Mouse (Mus musculus) adrenal gland, adult (tissue): ENCODE data around the gene Nkpd1.

Source experiments
- DNase-seq, 2 experiments: peaks; one replicate each; pipeline ENCODE4 v3.0.0; 2022 to 2023; ENCODE audit warnings: low spot score in 1 of 2; ENCODE audit not compliant: inconsistent age in 2 of 2

Gene Nkpd1

DNA sequence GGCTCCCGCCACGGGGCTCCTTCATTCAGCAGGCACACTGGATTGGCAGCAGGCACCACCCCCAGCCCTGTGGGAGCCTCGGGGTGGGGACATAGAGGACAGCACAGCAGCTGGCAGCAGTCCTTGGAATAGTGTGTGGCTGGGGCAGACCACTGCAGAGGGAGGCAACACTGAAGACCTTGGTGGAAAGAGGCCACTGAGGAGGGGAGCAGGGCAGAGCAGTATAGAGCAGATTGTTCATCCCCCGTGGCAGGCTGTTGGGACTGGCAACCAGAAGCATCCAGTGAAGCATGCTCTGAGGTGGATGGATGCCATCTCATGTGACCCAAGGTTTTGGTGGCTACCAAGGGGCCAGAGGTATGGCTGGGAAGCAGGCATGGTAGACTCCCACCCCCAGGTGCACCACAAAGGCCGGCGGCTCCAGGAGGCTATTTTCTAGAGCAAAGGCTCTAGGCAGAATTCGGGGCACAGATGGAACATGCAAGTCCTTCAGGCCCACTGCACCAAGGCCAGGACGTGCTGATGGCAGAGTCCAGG lies 24.6 kb downstream of the Nkpd1 start:
- DNase-seq = peak; percentile 47 to 59

GRCm38 (mm10) chr7:19543584-19543983 lies 25.9 kb downstream of the Nkpd1 start:
- no peak for DNase-seq

DNA sequence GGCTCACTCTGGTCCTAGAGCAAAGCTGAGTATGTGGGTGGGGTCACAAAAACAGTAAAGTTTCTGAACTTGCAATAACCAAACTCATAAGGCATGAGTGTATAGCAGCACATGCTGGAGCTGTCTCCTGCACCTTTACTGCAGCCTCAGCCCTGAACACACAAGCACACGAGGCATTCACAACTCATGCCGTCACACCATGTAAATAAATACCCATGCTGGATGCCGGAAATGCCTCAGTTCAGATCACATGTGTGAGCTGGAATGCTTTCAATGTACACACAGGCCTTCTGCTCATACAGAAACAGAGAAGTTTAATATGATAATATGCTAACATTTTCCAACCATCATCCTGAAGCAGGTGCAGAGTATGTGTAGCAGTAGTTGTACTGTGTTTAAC lies 28.4 kb downstream of the Nkpd1 start:
- no peak for DNase-seq

DNA sequence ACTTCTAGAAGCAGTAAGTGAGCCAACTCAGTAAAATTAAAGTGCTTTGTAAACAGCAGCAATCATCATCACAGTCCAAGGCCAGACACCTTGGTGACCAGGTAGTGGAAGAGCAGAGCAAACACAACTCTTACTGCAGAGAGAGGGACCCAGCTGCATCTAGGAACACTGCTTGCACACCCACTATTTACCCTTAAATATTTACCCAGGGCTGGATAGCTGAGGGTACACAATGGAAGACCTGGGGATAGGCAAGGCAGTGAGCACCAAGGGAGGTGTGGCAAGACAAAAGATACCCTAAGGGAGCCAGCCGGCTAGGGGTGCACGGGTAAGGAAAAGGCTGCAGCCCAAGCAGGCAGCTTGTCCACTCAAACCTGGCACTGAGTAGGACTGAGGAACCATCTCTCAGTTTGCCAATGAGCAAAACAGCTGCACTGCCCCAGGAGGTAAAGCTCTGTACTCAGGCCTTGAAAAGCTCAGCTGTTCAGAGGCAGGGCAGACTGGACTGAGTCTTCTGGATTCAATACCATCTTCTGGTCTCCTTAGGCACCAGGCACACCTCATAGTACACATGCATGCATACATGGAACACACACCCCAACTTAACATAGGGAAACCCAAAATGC lies 29.8 kb downstream of the Nkpd1 start:
- no peak for DNase-seq

- no peak for DNase-seq
Observed at GRCm38 (mm10) chr7:19549394-19549793, 31.8 kb downstream of the Nkpd1 start.

GRCm38 (mm10) chr7:19551634-19552033 lies 34.0 kb downstream of the Nkpd1 start:
- no peak for DNase-seq

GRCm38 (mm10) chr7:19552443-19552842 lies 34.8 kb downstream of the Nkpd1 start:
- DNase-seq = no peak

DNA sequence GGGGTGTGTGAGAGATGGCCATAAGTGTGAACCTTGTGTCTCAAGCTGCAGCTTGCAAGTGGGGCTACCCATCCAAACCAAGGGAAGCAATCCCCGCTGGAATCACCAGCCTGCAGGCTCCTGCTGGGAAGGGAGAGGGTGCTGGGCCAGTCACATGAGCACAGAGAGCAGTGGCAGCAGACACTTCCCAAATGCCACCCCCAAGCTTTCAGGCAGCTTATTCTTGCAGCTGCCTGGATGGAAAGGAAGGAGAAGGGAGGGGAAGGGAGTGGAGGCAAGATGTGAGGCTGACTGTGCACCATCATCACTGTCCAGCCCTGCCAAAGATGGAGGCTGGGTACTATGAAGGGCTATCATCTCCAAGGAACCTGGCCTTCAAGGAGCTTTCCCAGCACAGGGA lies 36.5 kb downstream of the Nkpd1 start:
- DNase-seq = no peak

DNA sequence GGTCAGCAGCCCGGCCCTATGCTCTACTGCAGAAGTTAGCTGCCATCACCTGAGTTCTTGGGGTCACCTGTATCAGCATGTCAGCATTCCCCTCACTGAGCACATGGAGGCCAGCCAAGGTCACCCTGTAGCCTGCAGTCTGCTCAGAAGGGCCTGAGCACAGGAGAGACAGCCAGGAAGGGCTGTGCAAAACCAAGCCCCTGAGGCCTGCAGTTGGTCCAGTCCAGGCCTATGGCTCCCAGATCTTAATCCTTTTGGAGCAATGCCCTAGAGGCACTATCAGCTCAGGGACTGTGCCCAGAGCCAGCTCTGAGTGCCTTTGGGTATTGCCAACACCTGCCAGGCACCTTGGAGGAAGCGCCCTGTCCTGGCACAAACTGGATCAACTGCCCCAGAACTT lies 39.4 kb downstream of the Nkpd1 start:
- DNase-seq = no peak

- no peak for DNase-seq
Observed at GRCm38 (mm10) chr7:19557982-19558900, 40.6 kb downstream of the Nkpd1 start.

GRCm38 (mm10) chr7:19558965-19559364 lies 41.3 kb downstream of the Nkpd1 start:
- no peak for DNase-seq

DNA sequence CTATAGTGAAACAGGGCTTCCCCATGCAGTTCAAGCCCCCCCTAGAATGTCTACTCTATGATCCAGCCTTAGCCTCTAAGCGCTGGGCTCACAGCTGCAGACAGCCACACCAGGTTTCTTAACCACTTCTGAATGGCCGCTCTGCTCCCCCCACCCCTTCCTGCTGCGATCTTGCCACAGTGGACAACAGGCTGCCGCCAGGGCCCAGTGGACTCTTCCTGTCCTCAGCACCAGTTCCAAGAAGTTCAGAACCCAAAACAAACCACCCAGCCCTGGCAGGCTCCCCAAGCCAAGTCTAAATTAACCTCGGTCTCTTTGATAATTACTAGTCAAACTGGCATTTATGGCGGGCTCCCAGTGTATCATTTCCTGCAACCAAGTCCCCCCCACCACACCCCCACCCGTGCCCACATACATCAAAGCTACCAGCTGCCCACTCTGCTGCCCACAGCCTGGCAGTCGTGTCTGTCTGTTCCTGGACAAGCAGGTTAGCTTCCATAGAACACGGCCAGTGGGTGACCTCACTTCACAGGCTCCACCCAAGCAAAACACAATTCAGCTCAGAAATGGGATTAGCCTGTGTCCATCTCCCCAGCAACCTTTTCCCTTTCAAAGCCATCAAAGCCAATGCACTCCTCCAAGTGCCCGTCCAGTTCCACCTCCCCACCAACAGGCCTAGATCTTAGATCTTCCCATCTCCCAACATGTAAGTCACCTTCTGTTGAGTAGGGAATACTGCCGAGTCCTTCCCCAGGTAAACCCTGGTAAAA lies 43.0 kb downstream of the Nkpd1 start:
- DNase-seq = peak in 1 of 2 experiments; percentile 60

DNA sequence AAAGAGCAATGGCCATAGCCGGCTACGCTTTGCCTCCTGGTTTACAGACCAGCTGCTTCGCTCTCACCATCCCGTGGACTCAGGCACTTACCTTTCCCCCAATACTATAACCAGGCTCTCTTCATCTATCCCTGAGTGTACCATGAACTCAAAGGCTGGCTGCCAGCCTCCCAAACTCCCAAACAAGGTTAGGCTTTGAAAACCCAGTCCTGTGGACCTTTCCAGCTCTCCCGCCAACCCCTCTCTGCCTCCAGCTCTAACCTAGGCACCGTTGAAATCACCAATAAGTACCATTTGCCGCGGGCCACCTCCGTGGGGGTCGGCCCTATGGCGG lies 43.8 kb downstream of the Nkpd1 start:
- no peak for DNase-seq

DNA sequence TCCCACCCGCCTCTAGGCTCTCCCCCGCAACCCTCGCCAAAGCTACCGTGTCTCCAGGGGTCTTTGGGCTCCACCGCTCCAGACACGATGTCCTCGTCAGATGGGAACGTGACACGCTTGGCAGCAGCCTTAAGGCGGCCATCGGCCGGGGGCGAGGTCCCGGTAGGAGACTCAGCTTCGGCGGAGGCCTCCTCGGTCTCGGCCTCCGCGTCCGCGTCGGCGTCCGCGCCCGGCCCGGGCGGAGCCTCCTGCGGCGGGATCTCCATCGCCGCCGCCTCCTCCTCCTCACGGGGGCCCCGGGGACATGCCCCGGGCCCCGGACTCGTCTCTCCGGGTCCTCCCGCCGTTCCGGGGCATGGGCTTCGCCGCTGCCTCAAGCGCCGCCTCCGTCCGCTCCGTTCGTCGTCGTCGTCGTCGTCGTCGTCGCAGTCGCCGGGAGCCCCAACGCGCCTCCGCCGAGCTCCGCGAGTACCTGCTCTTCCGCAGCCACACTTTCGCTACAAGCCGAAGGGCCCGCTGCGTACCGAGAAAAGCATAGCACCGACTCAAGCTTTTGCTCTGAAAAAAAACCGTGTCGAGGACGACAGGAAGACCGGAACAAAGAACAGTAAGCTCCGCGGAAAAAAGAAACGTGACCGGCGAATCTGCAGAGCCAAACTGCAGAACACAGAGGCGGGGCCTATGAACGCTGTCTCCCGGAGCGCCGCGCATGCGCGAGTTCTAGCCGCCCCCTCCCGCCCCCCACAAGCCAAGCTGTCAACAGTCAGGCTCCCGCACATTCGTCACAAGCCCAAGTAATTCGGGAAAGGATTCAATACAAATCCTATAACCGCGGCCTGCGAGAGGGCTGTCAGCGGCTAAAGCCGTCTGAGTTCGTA lies 44.4 kb downstream of the Nkpd1 start:
- DNase-seq = peak; percentile 90 to 98

DNA sequence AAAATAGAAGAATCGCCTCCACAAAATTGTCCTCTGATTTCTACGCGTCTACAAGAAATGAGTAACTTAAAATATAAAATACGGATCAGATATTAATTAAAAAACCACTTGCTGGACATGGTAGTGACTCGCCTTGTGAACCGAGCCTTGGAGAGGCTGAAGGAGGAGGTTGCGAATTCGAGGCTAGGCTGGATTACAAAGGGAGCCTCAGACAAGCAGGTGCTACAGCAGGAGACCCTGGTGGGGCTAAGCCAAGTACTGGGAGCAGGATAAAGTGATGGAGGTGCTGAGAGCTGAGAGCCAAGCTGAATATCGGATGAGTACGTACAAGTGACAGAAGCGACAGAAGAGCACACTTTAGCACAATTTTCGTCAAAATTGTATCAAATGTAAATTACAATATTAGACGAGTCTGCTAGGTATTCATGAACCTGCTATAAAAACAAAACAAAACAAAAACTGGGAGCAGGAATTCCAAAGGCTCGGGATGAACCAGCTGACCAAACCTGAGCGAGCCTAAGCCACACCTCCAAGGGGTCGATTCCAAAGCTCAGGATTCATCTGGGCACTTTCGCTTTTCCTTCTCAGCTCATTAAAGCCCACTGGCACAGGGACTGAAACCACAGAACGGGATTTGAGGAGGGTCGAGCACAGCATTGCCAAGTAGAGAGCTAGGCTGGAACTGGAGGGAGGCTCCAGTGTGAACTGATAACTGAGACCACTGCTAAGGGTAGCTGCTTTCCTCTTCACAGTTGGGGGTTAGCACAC lies 45.2 kb downstream of the Nkpd1 start, which contains the start of gene Ppp1r37:
Gene Ppp1r37 (minus strand): TSS at position 434 of the 768 bp plus-strand sequence.
- DNase-seq = peak in 1 of 2 experiments; percentile 74

GRCm38 (mm10) chr7:19563884-19564283 lies 46.2 kb downstream of the Nkpd1 start:
- no peak for DNase-seq

GRCm38 (mm10) chr7:19564455-19564854 lies 46.8 kb downstream of the Nkpd1 start:
- DNase-seq = no peak

DNA sequence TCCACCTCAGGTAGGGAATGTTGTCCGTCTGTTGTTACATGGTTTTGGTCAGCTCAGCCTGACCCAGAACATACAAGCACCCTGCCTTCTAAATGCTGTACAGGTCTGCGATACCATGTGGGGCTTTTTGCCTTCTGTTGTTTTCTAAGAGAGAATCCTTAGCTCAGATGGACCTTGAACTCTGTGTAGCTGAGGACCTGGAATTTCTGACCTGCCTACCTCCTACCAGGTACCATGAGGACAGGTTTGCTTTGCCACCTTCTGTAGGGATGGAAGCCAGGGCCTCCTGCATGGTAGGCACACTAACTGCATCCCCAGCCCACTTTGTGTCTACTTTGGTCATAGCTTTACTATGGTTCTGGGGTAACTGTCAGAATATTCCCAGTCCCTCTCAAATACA lies 48.2 kb downstream of the Nkpd1 start:
- DNase-seq = no peak

DNA sequence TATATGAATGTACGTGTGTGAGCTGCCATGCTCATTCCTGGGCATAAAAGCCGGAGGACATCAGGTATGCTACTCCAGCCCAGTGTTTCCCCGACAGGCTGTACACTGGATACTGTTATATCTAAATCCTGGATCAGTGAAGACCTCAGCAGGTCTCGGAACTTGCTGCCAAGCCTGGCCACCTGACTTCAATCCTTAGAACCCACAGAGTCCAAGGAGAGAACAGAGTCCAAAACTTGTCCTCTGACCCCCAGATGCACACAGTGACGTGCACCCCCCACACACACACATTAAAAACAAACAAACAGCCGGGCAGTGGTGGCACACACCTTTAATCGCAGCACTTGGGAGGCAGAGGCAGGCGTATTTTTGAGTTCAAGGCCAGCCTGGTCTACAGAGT lies 49.8 kb downstream of the Nkpd1 start:
- no peak for DNase-seq

DNA sequence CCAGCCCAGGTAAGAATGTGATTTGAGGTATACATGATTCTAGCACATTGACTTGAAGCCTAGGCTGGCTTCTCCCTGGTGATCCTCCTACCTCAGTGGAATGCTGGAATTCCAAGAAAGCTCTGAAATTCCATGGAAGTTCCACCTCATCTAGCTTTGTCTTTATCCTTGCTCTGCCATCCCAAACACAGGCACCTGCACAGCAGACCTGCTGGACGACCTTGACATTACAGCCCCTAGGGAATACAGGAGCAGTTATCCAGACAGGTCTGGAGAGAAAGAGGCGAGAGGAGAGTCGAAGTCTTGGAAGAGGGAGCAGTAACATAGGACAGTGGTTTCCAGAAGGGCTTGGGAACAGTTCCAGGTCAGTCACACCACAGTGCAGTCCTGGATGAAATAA lies 52.0 kb downstream of the Nkpd1 start:
- DNase-seq = no peak
